Mouse (Mus musculus): ENCODE measurements around the gene Adamts14. TPM values are rescaled to one million over a fixed set of nuclear protein-coding genes. Genes with fewer than 3 reads are reported as not detected.
A peak's percentile ranks its signal among the peaks of the same experiment; 100 is the strongest.

Gene Adamts14
- total RNA-seq, 2 experiments from 2014 or later, result 0.92 to 1.5 TPM

DNA sequence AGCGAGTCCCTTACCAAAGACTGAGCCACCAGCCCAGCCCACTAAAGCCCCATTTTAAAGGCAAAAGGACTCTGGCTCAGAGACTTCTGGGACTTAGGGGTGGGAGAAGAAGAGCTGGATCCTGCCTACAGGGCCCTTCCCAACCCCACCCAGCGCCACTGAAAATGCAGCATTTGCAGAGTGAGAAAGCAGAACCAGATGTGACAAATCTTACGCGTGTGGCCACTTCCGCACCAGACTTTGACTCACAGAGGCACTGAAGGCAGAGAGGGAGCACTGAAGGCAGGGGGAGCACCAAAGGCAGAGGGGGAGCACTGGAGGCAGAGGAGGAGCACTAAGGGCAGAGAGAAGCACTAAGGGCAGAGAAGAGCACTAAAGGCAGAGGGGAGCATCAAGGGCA is 5.9 kb downstream of the Adamts14 start:
- DNase-seq (ENCODE audit: low spot score in 2 of 2), result no peak
- no peak overlapping the region for H3K4me3 ChIP-seq

DNA sequence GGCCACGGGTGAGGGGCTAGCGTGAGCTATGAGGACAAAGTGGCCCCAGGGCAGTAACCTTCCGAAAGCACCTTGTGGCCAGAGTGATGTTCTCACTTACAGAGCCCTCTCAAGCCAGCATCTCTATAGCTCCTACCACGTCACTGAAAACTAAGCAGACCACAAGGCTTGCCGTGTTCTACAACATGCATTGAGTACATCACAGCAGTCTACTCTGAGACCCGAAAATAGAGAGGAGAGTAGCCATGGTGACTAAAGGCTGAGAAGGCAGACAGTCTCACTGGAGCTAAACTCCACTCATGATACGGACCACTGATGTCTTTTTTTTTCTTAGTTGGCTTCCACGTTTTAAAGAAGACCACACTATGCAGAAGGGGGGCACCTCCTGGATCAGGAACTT is 9.6 kb downstream of the Adamts14 start:
- no peak overlapping the region for H3K27ac ChIP-seq
- TF ChIP-seq CTCF (conservative IDR thresholded peaks at IDR 0.05), result no peak
- DNase-seq (ENCODE audit: low spot score in 2 of 2), result no peak
- H3K4me3 ChIP-seq, result no peak overlapping the region

More for the DNA sequence above, 5.9 kb downstream of the Adamts14 start:
- H3K27ac ChIP-seq, result no peak overlapping the region
- TF ChIP-seq CTCF (conservative IDR thresholded peaks at IDR 0.05), result no peak

DNA sequence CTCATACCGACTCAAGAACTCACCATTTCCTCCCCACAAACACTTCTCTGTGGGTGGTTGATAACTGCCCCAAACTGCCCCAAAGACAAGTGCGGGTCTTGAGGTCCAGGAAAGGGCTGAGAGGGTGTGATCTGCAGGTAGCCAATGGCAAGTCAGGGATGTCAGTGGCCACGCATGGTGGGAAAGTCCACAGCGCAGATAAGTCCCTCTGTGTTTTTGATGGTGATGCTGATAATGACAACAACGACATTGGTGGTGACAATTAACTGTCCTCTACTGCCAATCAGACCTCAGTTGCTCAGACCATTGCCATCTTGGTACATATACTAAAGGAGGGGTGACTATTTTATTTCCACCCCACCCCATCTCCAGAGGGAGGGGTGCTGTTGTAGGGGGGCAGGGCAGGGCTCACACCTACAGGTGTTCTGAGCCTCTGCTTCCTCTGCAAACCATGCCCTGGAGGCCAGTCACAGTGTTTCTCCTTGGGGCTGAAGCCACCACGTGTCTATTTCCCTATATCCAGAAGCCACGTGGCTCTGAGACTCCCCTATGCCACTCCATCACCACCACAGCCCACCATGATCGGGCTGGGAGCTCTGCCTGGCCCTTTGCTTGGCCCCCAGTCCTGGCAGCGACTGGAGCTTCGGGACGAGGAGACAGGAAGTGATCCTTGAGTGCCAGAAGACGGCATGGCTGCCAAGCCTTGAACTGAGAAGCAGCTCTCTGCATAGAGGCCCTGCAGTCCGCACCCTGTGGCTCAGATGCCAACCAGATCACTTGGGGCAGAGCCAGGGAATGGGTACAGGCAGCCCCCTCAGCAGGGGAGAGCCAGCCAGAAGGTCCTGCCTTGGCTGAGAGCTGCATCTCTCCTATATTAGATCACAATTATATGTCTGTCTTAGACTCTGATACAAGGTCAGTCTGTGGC is 11.7 kb downstream of the Adamts14 start:
- no peak for TF ChIP-seq CTCF (conservative IDR thresholded peaks at IDR 0.05)
- Histone ChIP-seq H3K4me3 (no peak overlapping the region), H3K27ac (no peak overlapping the region)
- no peak for DNase-seq (ENCODE audit: low spot score in 2 of 2)

DNA sequence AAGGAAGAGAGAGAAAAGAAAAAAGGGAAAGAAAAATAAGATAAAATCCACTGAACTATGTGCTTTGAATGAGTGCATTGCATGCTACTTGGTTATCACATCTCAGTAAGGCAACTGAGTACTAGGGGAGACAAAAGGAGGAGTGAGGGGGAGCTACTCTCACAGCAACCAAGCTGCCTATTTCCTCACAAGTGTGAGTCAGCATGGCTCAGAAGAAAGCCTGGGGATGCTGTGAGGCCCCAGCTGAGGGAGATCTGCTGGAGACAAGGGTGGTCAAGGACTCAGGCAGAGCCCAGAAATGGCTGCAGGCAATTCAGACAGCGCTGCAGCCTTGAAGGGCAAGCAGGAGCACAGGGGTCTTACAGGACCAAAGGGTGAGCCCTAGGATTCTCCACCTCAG is 15.1 kb downstream of the Adamts14 start:
- no peak overlapping the region for H3K4me3 ChIP-seq
- no peak for TF ChIP-seq CTCF (conservative IDR thresholded peaks at IDR 0.05)
- DNase-seq (ENCODE audit: low spot score in 2 of 2), result peak; percentile 27 to 42

DNA sequence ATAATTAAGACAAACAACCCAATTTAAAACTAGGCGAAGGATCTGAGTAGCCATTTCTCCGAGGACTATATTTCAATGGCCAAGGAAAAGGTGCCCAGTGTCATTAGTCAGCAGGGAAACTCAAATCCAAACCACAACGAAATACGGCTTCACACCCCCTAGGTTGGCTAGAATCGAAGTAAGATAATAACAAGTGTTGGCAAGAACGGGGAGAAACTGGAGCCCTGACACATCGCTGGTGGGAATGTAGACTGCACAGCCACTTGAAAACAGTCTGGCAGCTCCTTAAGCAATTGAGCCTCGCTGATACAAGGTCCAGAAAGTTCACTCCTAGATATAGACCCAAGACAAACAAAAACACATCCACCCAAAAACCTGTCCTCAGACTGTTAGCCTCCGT is 16.6 kb downstream of the Adamts14 start:
- DNase-seq (ENCODE audit: low spot score in 2 of 2), result no peak
- no peak for TF ChIP-seq CTCF (conservative IDR thresholded peaks at IDR 0.05)
- H3K4me3 ChIP-seq, result no peak overlapping the region
- H3K27ac ChIP-seq, result no peak overlapping the region

More for the DNA sequence above, 15.1 kb downstream of the Adamts14 start:
- H3K27ac ChIP-seq, result no peak overlapping the region

DNA sequence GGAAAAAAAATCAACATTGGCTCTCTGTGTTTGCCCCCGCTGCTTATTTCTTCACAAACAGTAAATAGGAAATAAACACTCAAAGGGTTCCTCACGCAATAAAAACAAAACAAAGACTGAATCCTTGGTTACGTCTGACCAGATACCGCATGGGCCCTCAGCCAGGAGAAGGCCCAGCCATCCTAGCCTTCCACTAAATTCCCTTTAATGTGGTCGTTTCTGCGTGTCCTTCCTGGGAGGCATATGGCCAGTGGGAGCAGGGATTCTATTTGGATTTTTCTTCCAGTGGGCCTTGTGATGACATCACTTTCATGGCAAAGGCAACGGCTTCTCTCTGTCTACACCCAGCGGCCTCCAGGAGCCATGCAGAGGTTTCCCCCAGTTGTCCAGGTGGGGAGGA is 18.0 kb downstream of the Adamts14 start:
- H3K4me3 ChIP-seq, result no peak overlapping the region
- no peak overlapping the region; the same call in 1 of the 2 replicates for H3K27ac ChIP-seq
- no peak for DNase-seq (ENCODE audit: low spot score in 2 of 2)
- TF ChIP-seq CTCF (conservative IDR thresholded peaks at IDR 0.05), result no peak

DNA sequence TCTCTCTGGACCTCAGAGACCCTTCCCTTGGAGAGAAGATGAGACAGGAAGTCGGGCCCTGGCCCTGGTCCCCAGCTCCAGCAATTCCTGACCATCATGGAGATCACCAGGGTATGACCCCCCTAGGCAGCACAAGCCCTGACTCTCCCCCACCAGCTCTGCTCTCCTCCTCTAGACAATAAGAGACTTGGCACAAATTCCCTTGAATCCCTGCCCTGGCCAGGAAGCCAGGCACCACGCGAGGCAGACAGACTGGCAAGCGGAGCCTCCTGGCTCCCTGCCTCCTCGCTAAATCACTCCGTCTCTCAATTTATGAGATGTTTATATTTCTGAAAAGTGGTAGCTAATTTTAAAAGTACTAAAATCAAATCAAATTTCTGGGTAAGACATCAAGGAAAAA is 18.5 kb downstream of the Adamts14 start:
- H3K4me3 ChIP-seq, result no peak overlapping the region
- peak; percentile 62 to 65 for DNase-seq (ENCODE audit: low spot score in 2 of 2)
- TF ChIP-seq CTCF (conservative IDR thresholded peaks at IDR 0.05), result no peak
- no peak overlapping the region for H3K27ac ChIP-seq

DNA sequence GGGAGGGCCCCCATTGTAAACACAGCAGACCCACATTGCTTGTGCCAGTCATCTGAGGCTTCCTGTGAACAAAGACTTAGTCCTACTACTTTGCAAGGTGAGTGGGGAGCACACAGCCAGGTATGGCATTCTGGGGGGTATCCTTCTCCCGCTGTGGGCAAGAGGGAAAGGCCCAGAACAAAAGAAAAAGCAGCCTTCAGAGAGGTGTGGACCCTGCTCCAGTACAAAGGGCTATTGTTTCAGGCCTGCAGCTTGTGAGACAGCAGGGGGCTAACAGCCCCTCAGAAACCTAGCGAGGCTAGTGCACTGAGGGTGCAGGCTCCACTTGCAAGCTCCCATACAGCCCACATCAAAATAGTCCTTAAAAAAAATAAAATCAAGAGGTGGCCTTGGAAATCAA is 23.3 kb downstream of the Adamts14 start:
- no peak overlapping the region for H3K27ac ChIP-seq
- no peak for TF ChIP-seq CTCF (conservative IDR thresholded peaks at IDR 0.05)
- no peak overlapping the region for H3K4me3 ChIP-seq
- no peak for DNase-seq (ENCODE audit: low spot score in 2 of 2)

DNA sequence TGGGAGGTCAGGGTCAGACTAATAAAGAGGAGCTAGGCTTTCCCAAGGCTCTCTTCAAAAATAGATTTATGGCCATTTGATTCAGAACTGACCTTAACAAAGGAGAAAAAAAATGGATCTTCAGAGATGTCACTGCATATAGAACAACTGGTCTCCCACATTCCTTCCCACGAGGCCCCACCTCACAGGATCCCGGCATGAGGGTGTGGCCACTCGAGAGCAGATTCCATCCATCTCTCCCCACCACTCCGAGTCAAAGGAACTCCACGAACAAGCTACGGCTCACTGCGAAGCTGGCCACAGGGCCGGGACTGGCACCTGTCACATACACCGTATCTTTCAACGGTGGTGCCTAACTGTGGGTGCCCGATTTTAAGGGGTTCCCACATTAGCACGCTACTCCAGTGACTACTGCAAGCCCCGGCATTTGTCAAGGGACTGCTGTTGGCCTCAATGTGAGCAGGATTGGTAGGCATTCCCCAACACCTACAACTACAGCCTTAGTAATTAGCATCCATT is 24.6 kb downstream of the Adamts14 start:
- DNase-seq (ENCODE audit: low spot score in 2 of 2), result no peak
- TF ChIP-seq CTCF (conservative IDR thresholded peaks at IDR 0.05), result no peak
- Histone ChIP-seq H3K4me3 (no peak overlapping the region), H3K27ac (no peak overlapping the region)

DNA sequence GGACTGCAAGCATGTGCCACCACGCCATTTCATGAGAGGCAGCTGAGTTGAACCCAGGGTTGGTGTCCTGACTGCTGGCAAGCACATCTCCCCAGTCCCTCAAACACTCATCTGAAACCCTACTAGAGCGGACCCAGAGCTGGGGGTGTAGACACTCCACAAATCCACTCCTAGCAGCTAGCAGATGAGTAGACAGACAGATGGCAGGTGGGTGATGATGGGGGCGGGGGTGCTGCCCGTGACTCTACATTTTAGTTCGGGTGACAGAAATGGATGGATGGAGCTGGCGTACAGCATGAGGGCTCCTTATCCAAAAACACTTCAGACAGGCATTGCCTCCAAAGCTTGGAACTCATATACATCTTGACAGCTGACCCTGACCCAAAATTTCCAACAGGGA is 26.9 kb downstream of the Adamts14 start:
- DNase-seq (ENCODE audit: low spot score in 2 of 2), result peak; percentile 72 to 75
- TF ChIP-seq CTCF (conservative IDR thresholded peaks at IDR 0.05), result no peak
- H3K27ac ChIP-seq, result no peak overlapping the region
- H3K4me3 ChIP-seq, result no peak overlapping the region

DNA sequence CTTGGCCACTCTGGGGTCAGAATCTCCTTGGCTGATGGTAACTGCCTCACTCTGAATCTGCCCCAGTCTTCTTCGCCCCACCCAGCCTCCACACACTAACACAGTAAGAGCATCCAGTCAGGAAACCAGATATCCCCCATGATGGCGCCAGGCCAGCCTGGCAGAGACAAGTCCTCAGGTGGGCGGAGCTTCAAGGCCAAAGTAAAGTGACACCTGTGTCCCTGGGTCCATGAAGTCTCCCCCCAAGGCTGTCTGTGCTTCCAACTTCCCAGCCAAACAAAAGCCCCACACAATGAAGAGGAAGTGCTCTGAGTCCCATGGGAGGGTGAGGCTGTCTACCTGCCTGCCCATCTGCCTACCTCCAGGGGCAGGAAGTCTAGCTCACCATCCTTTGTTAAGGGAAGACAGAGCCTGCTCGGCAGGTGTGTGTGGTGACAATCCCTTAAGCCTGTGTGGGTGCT is 31.2 kb downstream of the Adamts14 start:
- no peak overlapping the region for H3K27ac ChIP-seq
- no peak for TF ChIP-seq CTCF (conservative IDR thresholded peaks at IDR 0.05)
- no peak for DNase-seq (ENCODE audit: low spot score in 2 of 2)
- no peak overlapping the region for H3K4me3 ChIP-seq

DNA sequence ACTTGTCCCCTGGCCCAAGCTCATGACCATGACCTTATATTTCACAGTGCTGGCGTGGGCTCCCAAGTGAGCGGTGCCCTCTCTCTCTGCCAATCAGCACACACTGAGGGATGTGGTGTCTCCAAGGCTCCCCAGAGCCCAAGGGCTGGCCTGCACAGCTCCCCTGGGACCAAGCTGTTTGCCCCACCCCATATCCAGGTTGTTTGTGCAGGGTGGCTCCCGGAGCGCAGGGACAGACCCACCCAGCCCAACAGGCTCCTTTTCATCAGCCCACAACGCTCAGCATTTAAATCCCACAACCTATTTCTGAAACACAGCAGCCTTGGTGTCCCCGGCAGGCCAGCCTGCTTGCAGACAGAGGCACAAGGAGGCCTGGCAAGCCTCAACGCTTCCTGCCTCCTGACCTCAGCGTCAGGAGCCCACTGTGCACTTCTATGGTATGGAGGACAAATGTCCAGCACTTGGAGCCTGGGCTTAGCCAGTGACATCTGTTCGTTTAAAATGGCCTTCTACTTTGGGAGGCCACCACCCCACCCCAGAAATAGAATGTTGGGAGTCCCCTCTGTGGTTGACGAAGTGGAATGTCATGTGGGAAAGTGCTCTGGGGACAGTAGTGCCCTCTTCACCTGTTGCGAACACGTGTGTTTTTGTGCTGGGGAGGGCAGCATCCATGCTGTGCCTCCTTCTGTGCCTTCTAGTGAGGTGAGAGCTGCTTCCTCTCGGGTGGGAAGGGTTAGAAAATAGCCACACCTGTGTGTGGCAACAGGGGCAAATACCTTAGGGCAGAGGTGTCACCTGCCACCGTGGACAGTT is 32.9 kb downstream of the Adamts14 start:
- Histone ChIP-seq H3K27ac (no peak overlapping the region), H3K4me3 (no peak overlapping the region)
- no peak for TF ChIP-seq CTCF (conservative IDR thresholded peaks at IDR 0.05)
- no peak for DNase-seq (ENCODE audit: low spot score in 2 of 2)

DNA sequence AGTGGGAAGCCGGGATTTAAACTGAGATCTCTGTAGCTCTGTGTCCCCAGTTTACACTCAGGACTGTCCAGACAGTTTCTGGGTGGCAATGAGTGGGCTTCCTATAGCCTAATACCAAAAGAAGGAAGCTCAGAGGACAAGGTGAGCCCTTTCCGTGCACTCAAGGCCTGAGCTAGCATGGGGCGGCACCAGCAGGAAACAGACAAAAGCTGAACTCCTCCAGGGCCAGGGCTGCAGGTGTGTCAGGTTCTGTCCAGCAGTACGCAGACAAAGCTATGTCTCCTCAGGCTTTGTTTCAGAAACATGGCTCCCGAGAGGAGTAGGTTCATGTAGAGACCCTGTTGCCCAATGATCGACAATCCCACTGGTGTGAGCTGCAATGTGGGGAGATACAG is 35.9 kb downstream of the Adamts14 start:
- Histone ChIP-seq H3K4me3 (no peak overlapping the region), H3K27ac (no peak overlapping the region)
- no peak for DNase-seq (ENCODE audit: low spot score in 2 of 2)
- TF ChIP-seq CTCF (conservative IDR thresholded peaks at IDR 0.05), result no peak
